Mouse (Mus musculus): ENCODE results near the gene Zfp687.

DNA sequence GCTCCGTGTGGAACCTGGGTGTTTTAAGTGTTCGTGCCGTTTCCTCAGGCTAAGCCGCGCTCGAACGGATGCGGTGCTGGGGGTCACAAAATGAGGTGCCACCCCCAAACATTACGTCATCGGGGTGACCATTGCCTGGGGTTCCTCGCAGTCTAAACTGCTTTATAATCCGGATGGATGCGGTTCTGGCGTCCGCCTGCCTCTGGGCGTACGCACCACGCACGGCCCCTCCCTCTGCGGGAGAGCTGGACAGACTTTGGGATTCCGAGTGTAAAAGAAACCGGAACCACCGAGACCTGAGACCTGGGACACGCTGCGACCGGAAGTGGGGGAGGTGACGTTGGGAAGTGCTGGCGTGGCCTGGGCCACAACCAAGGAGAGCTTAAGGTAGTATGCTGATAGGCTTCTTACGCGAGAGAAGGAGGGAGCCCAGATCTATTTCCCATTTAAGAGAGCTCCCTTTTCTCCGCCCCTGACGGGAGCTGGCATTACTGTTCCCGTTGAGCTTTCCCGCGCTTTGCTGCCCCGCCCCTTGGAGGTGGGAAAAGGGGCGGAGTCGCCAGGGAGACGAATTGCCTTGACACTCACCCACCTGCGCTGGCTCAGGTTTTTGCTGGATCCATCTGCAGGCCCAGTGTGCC lies 763 bp upstream of the Zfp687 start:
- no peak; the same call in 1 of the 2 replicates for TF ChIP-seq POLR2A (IDR thresholded peaks at IDR 0.05; ENCODE audit: insufficient read depth, low read depth, low read length)
- no peak for TF ChIP-seq EP300 (IDR thresholded peaks at IDR 0.05; ENCODE audit: insufficient read depth, low read depth, low read length)
